Mouse (Mus musculus): Measurements from ENCODE around the gene Tfpi2.

DNA sequence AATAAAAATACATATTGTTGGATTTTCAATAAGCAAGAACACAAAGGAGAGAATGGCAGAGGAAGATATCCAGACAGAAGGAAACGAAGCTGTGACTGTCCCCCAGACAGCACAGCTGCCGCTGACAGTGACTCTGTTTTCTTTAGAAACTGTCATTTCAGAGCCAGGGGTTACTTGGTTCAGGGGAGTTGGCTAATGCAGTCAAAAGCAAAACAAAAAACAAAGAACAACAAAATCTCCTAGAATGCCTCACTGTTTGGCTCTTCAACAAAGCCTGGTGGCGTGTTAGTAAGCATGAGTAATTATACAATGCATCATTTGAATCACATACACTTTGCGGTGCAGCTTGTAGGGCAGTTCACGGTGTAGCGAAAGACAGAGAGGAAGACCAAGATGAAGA is 10.6 kb upstream of the Tfpi2 start:
- TF ChIP-seq CTCF (IDR thresholded peaks at IDR 0.05; ENCODE audit: insufficient read depth, low read length) (no peak), POLR2A (IDR thresholded peaks at IDR 0.05; ENCODE audit: borderline replicate concordance, extremely low read depth, low read depth, low read length) (no peak)
